Mouse (Mus musculus): ENCODE measurements around the gene Mier2. TPM values are rescaled to one million over a fixed set of nuclear protein-coding genes. Genes with fewer than 3 reads are reported as not detected.

The Mier2 gene
- polyA plus RNA-seq, 1 experiment from 2014 or later, result 11.7 TPM

DNA sequence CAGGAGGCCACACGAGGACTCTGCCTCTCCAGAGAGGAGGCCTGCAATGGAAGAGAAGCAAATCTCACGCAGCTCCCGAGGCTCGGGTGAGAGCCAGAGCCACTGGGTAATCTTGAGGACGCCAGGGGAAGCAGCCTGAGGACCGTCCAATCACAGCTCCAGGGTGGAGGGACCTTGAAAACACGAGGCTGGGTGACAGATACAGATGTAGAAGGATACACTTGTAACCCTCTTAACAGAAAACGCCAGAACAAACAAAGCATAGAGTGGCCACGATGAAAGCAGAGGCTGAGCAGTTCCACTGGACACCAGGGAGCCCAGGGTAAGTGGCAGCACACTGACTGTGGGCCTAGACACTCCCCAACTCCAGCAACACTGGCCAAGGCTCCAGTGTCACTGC lies 4.6 kb downstream of the Mier2 start:
- Histone ChIP-seq H3K27ac (no peak overlapping the region), H3K4me3 (replicated peaks) (no peak overlapping the region), H3K4me2 (no peak overlapping the region), H3K9me3 (replicated peaks) (no peaks in the 10 kb centered on the region), H3K27me3 (no peaks in the 10 kb centered on the region), H3K9ac (no peak overlapping the region), H3K36me3 (peaks cover 54% of the 10 kb centered on the region), H3K4me1 (replicated peaks) (peaks cover 29% of the 10 kb centered on the region)
- 59% methylated on average over 9 of the region's 9 CpGs for WGBS (ENCODE audit: insufficient replicate concordance)
- no peak for DNase-seq
- ATAC-seq (ENCODE audit: low read depth), result no peak

DNA sequence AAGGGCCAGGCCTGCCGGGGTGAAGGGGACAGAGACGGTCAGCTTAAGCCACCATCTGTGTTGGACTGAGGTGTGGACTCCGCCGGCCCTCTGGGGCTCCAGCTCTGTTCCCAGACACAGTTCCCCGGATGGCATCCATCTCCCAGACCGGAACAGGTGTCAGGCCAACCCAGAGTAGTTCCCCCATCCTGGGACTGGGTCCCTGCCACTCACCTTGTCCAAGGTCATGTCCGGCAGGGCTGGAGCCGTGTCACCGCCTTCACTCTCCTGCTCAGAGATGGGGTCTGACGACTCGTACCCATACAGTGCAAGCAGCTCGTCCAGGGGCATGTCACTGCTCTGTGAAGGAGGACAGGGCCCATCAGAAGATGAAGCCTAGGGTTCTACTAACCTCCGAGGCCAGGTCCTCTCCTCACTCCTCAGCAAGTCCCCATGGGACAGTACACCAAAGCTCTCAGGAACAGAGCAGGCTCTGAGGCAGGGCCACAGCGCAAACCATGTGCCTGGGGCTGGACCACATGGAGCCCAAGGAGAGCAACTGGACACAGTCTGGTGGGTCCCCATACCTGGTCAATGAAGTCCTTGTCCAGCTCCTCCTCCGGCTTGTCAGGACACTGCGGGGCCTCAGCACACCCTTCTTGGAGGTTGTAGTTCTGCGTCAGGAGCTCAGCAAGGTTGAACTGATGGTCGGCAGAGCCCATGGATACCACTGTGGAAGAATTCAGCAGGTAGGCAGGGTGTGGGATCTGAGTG lies 5.9 kb downstream of the Mier2 start:
- H3K4me3 ChIP-seq (replicated peaks), result no peak overlapping the region
- peaks cover 66% of the 10 kb centered on the region for H3K36me3 ChIP-seq
- H3K4me1 ChIP-seq (replicated peaks), result peaks cover 27% of the 10 kb centered on the region
- no peak overlapping the region for H3K9ac ChIP-seq
- WGBS (ENCODE audit: insufficient replicate concordance), result 82% methylated on average over 18 of the region's 18 CpGs
- no peak overlapping the region for H3K4me2 ChIP-seq
- ATAC-seq (ENCODE audit: low read depth), result no peak
- no peaks in the 10 kb centered on the region for H3K27me3 ChIP-seq
- DNase-seq, result no peak
- H3K9me3 ChIP-seq (replicated peaks), result no peaks in the 10 kb centered on the region
- H3K27ac ChIP-seq, result no peak overlapping the region

DNA sequence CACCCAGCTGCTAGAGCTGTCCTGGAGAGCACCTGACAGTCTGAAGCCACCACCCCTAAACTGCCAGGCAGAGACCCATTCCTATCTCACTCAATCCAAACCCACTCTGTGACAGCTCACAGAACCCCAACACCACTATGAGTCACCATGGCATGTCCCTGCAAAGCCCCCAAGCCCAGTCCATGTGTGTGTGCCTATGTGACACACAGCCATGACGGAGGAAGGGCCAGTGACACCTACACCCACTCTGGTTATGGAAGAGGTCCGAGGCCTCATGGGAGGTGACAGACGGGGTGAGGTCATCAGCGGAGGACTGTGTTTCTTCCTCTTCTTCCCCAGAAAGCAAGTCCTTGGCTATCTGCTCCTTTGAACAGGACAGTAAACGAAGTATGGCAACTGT lies 6.5 kb downstream of the Mier2 start:
- Histone ChIP-seq H3K4me3 (replicated peaks) (no peak overlapping the region), H3K9ac (no peak overlapping the region), H3K36me3 (peaks cover 72% of the 10 kb centered on the region), H3K9me3 (replicated peaks) (no peaks in the 10 kb centered on the region), H3K27ac (no peak overlapping the region), H3K27me3 (no peaks in the 10 kb centered on the region), H3K4me1 (replicated peaks) (peaks cover 25% of the 10 kb centered on the region), H3K4me2 (no peak overlapping the region)
- DNase-seq, result no peak
- no peak for ATAC-seq (ENCODE audit: low read depth)
- WGBS (ENCODE audit: insufficient replicate concordance), result 72% methylated on average over 5 of the region's 5 CpGs

DNA sequence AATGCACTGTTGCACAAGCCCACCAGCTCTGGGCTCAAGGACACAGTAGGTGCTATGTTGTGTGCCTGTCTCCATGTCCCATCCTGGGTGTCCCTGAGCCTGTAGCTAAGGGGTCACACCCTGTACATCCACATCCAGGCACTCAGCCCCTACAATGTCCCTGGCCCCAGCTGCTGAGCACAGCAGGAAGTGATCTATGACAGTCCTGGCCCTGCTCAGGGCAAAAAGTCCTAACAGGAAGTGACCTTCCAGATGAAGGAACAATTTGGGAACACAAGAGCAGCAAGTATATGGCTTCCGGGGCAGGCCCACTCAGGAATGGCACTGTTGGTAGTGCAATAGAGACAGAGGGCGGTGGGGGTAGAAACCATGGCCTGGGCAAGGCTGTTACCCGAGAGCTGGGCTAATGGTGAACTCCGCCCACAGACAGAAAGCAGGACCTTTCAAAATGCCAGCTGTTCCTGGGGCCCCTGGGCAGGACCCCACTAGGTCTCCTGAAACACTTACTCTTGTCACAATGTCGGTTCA lies 7.8 kb downstream of the Mier2 start:
- Histone ChIP-seq H3K9me3 (replicated peaks) (no peaks in the 10 kb centered on the region), H3K9ac (no peak overlapping the region), H3K4me1 (replicated peaks) (peaks cover 12% of the 10 kb centered on the region), H3K27ac (no peak overlapping the region), H3K4me3 (replicated peaks) (no peak overlapping the region), H3K36me3 (peaks cover 84% of the 10 kb centered on the region), H3K4me2 (no peak overlapping the region), H3K27me3 (no peaks in the 10 kb centered on the region)
- no peak for ATAC-seq (ENCODE audit: low read depth)
- WGBS (ENCODE audit: insufficient replicate concordance), result 70% methylated on average over 5 of the region's 5 CpGs
- no peak for DNase-seq

DNA sequence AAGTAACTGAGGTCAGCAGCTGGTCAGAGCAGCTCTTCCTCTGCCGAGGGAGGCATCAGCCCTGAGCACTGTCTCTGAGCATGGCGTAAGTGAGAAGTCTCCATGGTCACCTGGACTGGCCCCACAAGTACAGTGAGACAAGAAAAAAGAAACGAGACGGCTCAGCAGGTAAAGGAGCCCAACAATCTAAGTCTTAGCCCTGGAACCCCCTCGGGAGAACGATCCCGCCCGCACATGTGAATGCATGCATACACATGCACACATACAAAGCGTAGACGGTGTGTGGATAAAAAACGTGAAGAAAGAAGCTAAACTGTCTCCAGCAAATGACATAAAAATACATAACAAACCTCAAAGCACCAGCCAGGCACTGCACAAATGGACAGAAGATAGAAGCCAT lies 8.5 kb downstream of the Mier2 start:
- H3K4me2 ChIP-seq, result no peak overlapping the region
- H3K36me3 ChIP-seq, result peaks cover 91% of the 10 kb centered on the region
- no peak overlapping the region for H3K27ac ChIP-seq
- H3K27me3 ChIP-seq, result no peaks in the 10 kb centered on the region
- H3K4me1 ChIP-seq (replicated peaks), result peaks cover 11% of the 10 kb centered on the region
- ATAC-seq (ENCODE audit: low read depth), result no peak
- H3K4me3 ChIP-seq (replicated peaks), result no peak overlapping the region
- no peak overlapping the region for H3K9ac ChIP-seq
- WGBS (ENCODE audit: insufficient replicate concordance), result 79% methylated on average over 11 of the region's 11 CpGs
- H3K9me3 ChIP-seq (replicated peaks), result no peaks in the 10 kb centered on the region
- DNase-seq, result no peak

DNA sequence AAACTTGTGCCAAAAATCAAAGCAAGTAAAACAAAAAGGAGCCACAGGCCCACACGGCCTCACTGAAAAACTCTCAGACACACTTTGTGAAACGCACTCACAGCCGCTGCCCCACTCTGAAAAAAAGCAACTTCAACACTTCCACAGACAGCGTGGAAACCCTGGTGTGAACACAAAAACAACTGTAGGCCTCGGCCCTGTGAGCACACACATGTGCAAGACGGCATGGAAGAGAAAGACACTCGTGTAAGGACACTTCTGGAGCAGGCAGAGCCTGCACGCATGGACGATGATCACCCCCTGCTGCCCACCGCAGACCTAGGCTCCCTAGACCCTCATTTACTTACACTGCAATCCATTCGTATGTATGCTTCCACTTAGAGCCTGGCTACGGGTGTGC lies 9.1 kb downstream of the Mier2 start:
- no peak for ATAC-seq (ENCODE audit: low read depth)
- WGBS (ENCODE audit: insufficient replicate concordance), result 76% methylated on average over 12 of the region's 12 CpGs
- no peak for DNase-seq
- Histone ChIP-seq H3K27me3 (no peaks in the 10 kb centered on the region), H3K4me3 (replicated peaks) (no peak overlapping the region), H3K36me3 (peaks cover 97% of the 10 kb centered on the region), H3K27ac (no peak overlapping the region), H3K4me2 (no peak overlapping the region), H3K4me1 (replicated peaks) (peaks cover 11% of the 10 kb centered on the region), H3K9ac (no peak overlapping the region), H3K9me3 (replicated peaks) (no peaks in the 10 kb centered on the region)

DNA sequence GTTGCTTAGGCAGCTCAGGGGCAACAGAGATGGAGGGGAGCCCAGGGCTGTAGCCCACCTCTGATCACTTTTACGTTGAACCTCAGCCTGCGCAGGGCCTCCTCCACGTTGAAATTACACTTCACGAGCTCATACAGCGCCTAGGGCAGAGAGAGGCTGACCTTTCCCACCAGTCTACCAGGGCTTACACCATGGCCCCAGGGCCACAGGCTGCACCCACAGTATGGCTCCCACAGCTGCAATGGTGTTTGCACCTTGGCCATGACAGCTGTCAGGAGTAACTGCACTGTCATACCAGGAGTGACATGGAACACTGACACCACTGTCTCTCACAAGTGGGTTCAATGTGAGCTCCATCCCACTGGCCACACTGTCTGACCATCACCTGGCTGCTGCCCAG lies 10.4 kb downstream of the Mier2 start:
- Histone ChIP-seq H3K9ac (no peak overlapping the region), H3K9me3 (replicated peaks) (no peaks in the 10 kb centered on the region), H3K4me3 (replicated peaks) (no peak overlapping the region), H3K36me3 (peaks cover 98% of the 10 kb centered on the region), H3K27ac (no peak overlapping the region), H3K4me2 (no peak overlapping the region), H3K27me3 (no peaks in the 10 kb centered on the region), H3K4me1 (replicated peaks) (peaks cover 11% of the 10 kb centered on the region)
- DNase-seq (no peak), ATAC-seq (ENCODE audit: low read depth) (peak; percentile 16; the same call in 1 of the 2 replicates)
- WGBS (ENCODE audit: insufficient replicate concordance), result 74% methylated on average over 5 of the region's 5 CpGs

DNA sequence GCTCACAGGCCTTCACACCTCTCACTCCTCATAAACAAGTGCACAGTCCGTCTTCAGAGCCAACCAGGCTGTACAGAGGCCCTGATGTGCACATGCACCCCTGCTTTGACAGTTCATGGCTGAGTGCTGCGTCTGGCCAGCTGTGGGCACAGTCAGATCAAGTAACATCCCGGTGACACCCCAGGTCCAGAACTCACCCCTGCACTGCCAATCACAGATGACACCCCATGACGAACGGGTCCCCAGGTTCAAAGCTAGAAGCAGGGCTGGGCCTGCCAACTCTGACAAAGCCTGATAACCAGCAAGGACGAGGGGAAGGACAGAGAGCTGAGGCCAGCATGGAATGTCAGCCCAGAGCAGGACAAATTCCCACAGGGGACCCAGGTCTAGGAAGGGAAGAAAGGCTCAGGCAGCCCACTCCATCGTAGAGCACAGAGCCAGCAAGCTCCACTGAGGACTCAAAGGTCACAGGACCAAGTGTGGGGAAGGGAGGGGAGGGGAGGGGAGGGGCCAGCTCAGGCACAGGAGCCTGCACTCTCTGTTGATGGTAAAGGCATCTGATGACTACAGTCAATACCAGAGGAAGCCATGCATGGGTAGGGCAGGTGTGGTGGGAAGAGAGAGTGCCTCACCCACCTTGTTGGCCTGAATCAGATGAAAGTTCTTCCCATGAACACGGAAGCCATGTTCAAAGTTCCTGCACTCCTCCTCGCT lies 11.0 kb downstream of the Mier2 start:
- 67% methylated on average over 9 of the region's 9 CpGs for WGBS (ENCODE audit: insufficient replicate concordance)
- H3K9ac ChIP-seq, result no peak overlapping the region
- ATAC-seq (ENCODE audit: low read depth), result peak; percentile 21; the same call in 1 of the 2 replicates
- no peak overlapping the region for H3K4me2 ChIP-seq
- H3K4me3 ChIP-seq (replicated peaks), result no peak overlapping the region
- H3K4me1 ChIP-seq (replicated peaks), result peaks cover 11% of the 10 kb centered on the region
- no peak for DNase-seq
- H3K36me3 ChIP-seq, result peaks cover 92% of the 10 kb centered on the region
- no peaks in the 10 kb centered on the region for H3K27me3 ChIP-seq
- no peak overlapping the region for H3K27ac ChIP-seq
- no peaks in the 10 kb centered on the region for H3K9me3 ChIP-seq (replicated peaks)

DNA sequence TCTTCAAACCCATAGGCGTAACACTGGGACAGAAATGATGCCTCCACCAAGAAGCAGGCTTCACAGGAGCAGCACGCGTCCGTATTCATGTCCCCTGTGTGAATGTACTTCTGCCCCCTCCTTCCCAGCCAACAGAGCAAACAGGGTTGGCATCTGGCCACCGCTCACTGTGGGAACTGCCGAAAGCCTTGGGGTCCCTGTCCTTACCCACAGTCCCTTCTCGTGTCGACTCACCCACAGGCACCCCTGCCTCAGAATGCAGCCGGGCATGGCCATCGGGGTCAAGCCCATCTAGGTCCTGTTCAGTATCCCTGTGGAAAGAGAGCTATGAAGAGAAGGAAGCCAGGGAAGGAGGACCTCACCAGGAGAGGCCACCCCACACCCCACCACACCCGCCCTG lies 12.8 kb downstream of the Mier2 start:
- Histone ChIP-seq H3K4me3 (replicated peaks) (no peak overlapping the region), H3K36me3 (peaks cover 74% of the 10 kb centered on the region), H3K27me3 (no peaks in the 10 kb centered on the region), H3K27ac (no peak overlapping the region), H3K9ac (no peak overlapping the region), H3K9me3 (replicated peaks) (no peaks in the 10 kb centered on the region), H3K4me1 (replicated peaks) (peaks cover 11% of the 10 kb centered on the region), H3K4me2 (no peak overlapping the region)
- 83% methylated on average over 11 of the region's 11 CpGs for WGBS (ENCODE audit: insufficient replicate concordance)
- DNase-seq (no peak), ATAC-seq (ENCODE audit: low read depth) (no peak)

DNA sequence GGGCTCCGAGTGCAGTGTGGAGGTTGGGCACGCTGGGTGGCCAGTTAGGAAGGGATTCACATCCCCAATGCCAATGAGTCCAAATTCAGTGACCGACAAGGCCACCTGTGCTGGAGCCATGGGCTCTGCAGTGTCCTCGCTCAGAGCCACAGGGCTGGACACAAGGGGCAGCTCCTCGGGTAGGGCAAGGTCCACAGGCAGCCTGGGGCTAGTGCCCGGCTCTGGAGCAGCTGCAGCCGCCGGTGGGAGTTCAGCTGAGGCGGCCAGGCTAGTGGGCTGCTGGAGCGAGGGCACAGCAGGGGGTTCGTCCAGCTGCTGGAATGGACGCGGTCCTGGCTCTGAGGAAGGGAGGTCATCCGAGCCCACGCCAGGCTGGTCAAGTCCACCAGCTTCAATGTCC lies 13.5 kb downstream of the Mier2 start:
- Histone ChIP-seq H3K4me1 (replicated peaks) (peaks cover 11% of the 10 kb centered on the region), H3K27me3 (no peaks in the 10 kb centered on the region), H3K4me2 (no peak overlapping the region), H3K9ac (no peak overlapping the region), H3K27ac (no peak overlapping the region), H3K36me3 (peaks cover 67% of the 10 kb centered on the region), H3K9me3 (replicated peaks) (no peaks in the 10 kb centered on the region), H3K4me3 (replicated peaks) (no peak overlapping the region)
- DNase-seq, result no peak
- no peak for ATAC-seq (ENCODE audit: low read depth)
- WGBS (ENCODE audit: insufficient replicate concordance), result 83% methylated on average over 15 of the region's 15 CpGs

DNA sequence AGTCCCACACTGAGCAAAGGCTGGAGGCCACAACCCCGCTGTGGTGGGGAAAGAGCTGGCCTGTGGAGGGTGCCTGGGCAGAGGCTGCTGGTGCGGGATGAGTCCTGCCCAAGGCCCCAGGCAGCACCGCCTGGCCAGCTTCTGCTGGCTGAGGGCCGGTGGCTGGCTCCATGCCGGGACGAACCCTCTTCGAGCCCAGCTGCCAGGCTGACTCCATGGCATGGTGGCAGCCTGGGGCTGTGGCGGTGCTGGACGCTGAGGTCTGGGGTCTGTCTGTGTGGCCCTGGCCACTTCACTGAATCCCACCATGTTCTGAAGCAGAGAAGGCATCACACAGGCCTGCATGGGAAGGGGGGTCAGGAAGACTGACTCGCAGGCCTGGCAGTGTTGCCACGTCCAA lies 14.3 kb downstream of the Mier2 start:
- DNase-seq, result no peak

More for the DNA sequence above, 14.3 kb downstream of the Mier2 start:
- H3K27me3 ChIP-seq, result no peaks in the 10 kb centered on the region
- no peak overlapping the region for H3K4me3 ChIP-seq (replicated peaks)
- H3K36me3 ChIP-seq, result peaks cover 59% of the 10 kb centered on the region
- H3K4me1 ChIP-seq (replicated peaks), result peaks cover 11% of the 10 kb centered on the region
- WGBS (ENCODE audit: insufficient replicate concordance), result 76% methylated on average over 11 of the region's 11 CpGs
- no peak overlapping the region for H3K9ac ChIP-seq
- H3K4me2 ChIP-seq, result no peak overlapping the region
- H3K27ac ChIP-seq, result no peak overlapping the region
- H3K9me3 ChIP-seq (replicated peaks), result no peaks in the 10 kb centered on the region
- ATAC-seq (ENCODE audit: low read depth), result no peak

Data from liver, embryonic 13.5 days (tissue).